ENCODE assay signal across 10 mouse cellular contexts in the genomic region with DNA sequence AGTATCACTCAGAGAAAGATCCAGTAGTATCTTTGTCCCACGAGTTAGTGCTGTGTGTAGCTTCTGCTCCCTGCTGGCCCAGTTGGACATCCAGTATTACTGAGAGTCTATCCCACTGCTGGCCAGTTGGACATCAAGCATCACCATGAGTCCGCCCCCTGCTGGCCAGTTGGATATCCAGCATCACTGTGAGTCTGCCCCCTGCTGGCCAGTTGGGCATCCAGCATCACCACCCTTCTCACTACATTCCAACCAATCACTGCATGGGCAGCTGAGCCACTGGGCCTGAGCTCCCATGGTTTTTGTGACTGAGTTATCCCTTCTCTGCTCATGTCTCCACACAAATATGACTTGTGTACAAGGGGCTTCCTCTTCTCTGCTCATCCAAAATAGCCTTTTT. TPM values are rescaled to one million over a fixed set of nuclear protein-coding genes. Genes with fewer than 3 reads are reported as not detected.
DNase-seq lines count a peak whose midpoint lies in the region; ATAC-seq and TF ChIP-seq lines count a peak whose summit lies in the region.
"Had no signal": no experiment of that assay in that cellular context is flagged by ENCODE, and none has a peak within 500 bp of the region (broad histone marks: within the 10 kb centered on the region; RNA-seq: fewer than 3 reads in every experiment).

No protein-coding gene starts in this region.

- H3K4me3 ChIP-seq in heart, postnatal 0 days (ENCODE audit: low read depth, low read length), result no peak overlapping the region
- H3K4me3 ChIP-seq in liver, postnatal 0 days (ENCODE audit: low read depth, low read length), result no peak overlapping the region
- H3K4me3 ChIP-seq: embryonic facial prominence, embryonic 13.5 days; limb, embryonic 15.5 days had no signal

- peak; percentile 73 for TF ChIP-seq CTCF in heart, postnatal 0 days (IDR thresholded peaks at IDR 0.05; ENCODE audit: low read depth)
- TF ChIP-seq CTCF in liver, postnatal 0 days (IDR thresholded peaks at IDR 0.05; ENCODE audit: low read depth), result peak; percentile 90

- H3K27ac ChIP-seq in heart, postnatal 0 days (ENCODE audit: low read depth), result no peak overlapping the region
- H3K27ac ChIP-seq in liver, postnatal 0 days (ENCODE audit: low read depth), result no peak overlapping the region
- H3K27ac ChIP-seq: embryonic facial prominence, embryonic 13.5 days; limb, embryonic 15.5 days had no signal

- peak; percentile 27; the same call in 1 of the 2 replicates for ATAC-seq in heart, postnatal 0 days (ENCODE audit: insufficient read depth, low read depth)
- ATAC-seq in CD4-positive, CD25-positive, alpha-beta regulatory T cell, adult 4 months, result peak; percentile 88
- ATAC-seq in liver, postnatal 0 days, result no peak; the same call in 1 of the 2 replicates

- intact Hi-C loops in left cerebral cortex, postnatal 36 days (cut with DNase I), result no loop called here

- H3K4me2 ChIP-seq in heart, postnatal 0 days (ENCODE audit: low read depth, low read length), result no peak overlapping the region
- H3K4me2 ChIP-seq in liver, postnatal 0 days (ENCODE audit: low read depth, low read length), result no peak overlapping the region
- H3K4me2 ChIP-seq: embryonic facial prominence, embryonic 13.5 days; limb, embryonic 15.5 days had no signal

- H3K27me3 ChIP-seq in heart, postnatal 0 days (ENCODE audit: control insufficient read depth, insufficient read depth, low read length), result no peaks in the 10 kb centered on the region
- no peaks in the 10 kb centered on the region for H3K27me3 ChIP-seq in liver, postnatal 0 days (ENCODE audit: insufficient read depth, low read length)
- H3K27me3 ChIP-seq: embryonic facial prominence, embryonic 13.5 days; limb, embryonic 15.5 days had no signal

- peaks cover 9% of the 10 kb centered on the region; the same call in 1 of the 2 replicates for H3K4me1 ChIP-seq in heart, postnatal 0 days (ENCODE audit: control insufficient read depth, insufficient read depth)
- no peaks in the 10 kb centered on the region for H3K4me1 ChIP-seq in liver, postnatal 0 days (ENCODE audit: insufficient read depth)
- H3K4me1 ChIP-seq: limb, embryonic 15.5 days had no signal

- DNase-seq in heart, postnatal 0 days (ENCODE audit: low spot score), result no peak
- DNase-seq in heart, adult 8-10 months (ENCODE audit: low spot score), result no peak
- peak; percentile 19 for DNase-seq in brain, adult 2 months (ENCODE audit: low read depth, low spot score)
- DNase-seq in liver, postnatal 0 days, result peak; percentile 55
- peak; percentile 17 to 36 for DNase-seq in spleen, postnatal 14 days (ENCODE audit: low spot score in 2 of 2)
- DNase-seq in yolk sac, embryonic 10.5 days (ENCODE audit: low spot score), result no peak
- no peak for DNase-seq in left cerebral cortex, postnatal 36 days (ENCODE audit: low spot score in 2 of 2)

- TF ChIP-seq EP300 in heart, postnatal 0 days (IDR thresholded peaks at IDR 0.05; ENCODE audit: low read depth), result no peak
- TF ChIP-seq EP300 in liver, postnatal 0 days (IDR thresholded peaks at IDR 0.05; ENCODE audit: low read depth), result no peak

- 0 out of 2 replicates have a peak, but pooled peaks cover 6% of the 10 kb centered on the region for H3K36me3 ChIP-seq in heart, postnatal 0 days (replicated peaks; ENCODE audit: control insufficient read depth, insufficient read depth, low read length)
- no peaks in the 10 kb centered on the region; the same call in 1 of the 2 replicates for H3K36me3 ChIP-seq in liver, postnatal 0 days (replicated peaks; ENCODE audit: insufficient read depth, low read length)
- H3K36me3 ChIP-seq: limb, embryonic 15.5 days had no signal

- no peaks in the 10 kb centered on the region for H3K9me3 ChIP-seq in heart, postnatal 0 days (replicated peaks; ENCODE audit: control insufficient read depth, low read length)
- H3K9me3 ChIP-seq in liver, postnatal 0 days (ENCODE audit: low read length), result no peaks in the 10 kb centered on the region
- H3K9me3 ChIP-seq: limb, embryonic 15.5 days had no signal

- WGBS in heart, postnatal 0 days, result 86% methylated on average over 2 of the region's 2 CpGs
- WGBS in liver, postnatal 0 days (ENCODE audit: insufficient replicate concordance), result 81% methylated on average over 2 of the region's 2 CpGs

- H3K9ac ChIP-seq in heart, postnatal 0 days (replicated peaks; ENCODE audit: low read depth, low read length), result no peak overlapping the region
- H3K9ac ChIP-seq in liver, postnatal 0 days (replicated peaks), result no peak overlapping the region
- H3K9ac ChIP-seq: embryonic facial prominence, embryonic 13.5 days; limb, embryonic 15.5 days had no signal

RNA-seq across cellular contexts. Expression of a gene that starts 33.8 kb away (rescaled TPM):
- total RNA-seq in heart, postnatal 0 days (2014; rRNA removed; ENCODE audit: low replicate concordance), result 0.27 and 2.9 TPM in 2 replicates
- 2.1 and 2.2 TPM in 2 replicates for polyA plus RNA-seq in heart, postnatal 0 days (2015; fragmentation: Nextera tagmentation; extraction: Ambion mirVana)
- total RNA-seq in heart, adult 8-10 months (2022), result under 1 TPM; 0.20 to 0.34 (median 0.28) TPM
- under 1 TPM; 0.20 to 0.32 TPM for polyA plus RNA-seq in CD4-positive, CD25-positive, alpha-beta regulatory T cell, adult 4 months (2017; shearing (Covaris generic))
- 1.4 TPM in 2 replicates for polyA plus RNA-seq in liver, postnatal 0 days (2015; fragmentation: Nextera tagmentation; extraction: Ambion mirVana)
- total RNA-seq in left cerebral cortex, postnatal 36 days (2021), result 1 to 10 TPM; 5.5 to 5.9 TPM

Comparison
In these comparisons a context has a peak if more than half of its experiments do, and no peak if none do; other contexts are left out.
1. DNase-seq: peak in brain, adult 2 months (single experiment), liver, postnatal 0 days (single experiment) and spleen, postnatal 14 days (2 of 2); none in heart, postnatal 0 days (single experiment), heart, adult 8-10 months (single experiment), yolk sac, embryonic 10.5 days (single experiment) and left cerebral cortex, postnatal 36 days (0 of 2).